Mouse (Mus musculus): ENCODE measurements around the gene Asz1. TPM values are rescaled to one million over a fixed set of nuclear protein-coding genes. Genes with fewer than 3 reads are reported as not detected.

Asz1 gene
- polyA plus RNA-seq (2012; rRNA removed): not detected in 2 replicates

- no peak for DNase-seq (ENCODE audit: low read depth)
Measured at GRCm38 (mm10) chr6:18108934-18109333, at the start of gene Asz1. TSS of gene Asz1 (minus strand) at chr6:18109061.

- no peak for DNase-seq (ENCODE audit: low read depth)
Measured at GRCm38 (mm10) chr6:18153031-18153430, 44.2 kb upstream of the Asz1 start.

GRCm38 (mm10) chr6:18135246-18135645, 26.4 kb upstream of the Asz1 start:
- no peak for DNase-seq (ENCODE audit: low read depth)

DNA sequence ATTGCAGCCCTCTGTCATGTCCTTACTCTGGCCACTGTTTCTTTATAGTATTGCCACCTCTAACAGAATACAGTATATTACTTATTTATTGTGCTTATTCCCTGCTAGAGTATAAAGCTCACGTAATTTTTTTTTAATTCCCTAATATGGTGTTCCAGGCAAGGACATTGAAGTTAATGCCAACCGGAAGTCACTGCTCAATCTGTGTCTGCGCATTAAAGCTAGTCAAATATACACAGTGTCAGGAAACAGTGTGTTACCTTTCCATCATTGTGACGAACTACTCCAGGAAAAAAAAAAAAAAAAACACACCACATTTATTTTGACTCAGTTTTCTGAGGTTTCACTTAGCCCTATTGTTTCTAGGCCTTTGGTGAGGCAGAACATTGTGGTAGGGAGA, 19.2 kb upstream of the Asz1 start:
- no peak for DNase-seq (ENCODE audit: low read depth)

DNA sequence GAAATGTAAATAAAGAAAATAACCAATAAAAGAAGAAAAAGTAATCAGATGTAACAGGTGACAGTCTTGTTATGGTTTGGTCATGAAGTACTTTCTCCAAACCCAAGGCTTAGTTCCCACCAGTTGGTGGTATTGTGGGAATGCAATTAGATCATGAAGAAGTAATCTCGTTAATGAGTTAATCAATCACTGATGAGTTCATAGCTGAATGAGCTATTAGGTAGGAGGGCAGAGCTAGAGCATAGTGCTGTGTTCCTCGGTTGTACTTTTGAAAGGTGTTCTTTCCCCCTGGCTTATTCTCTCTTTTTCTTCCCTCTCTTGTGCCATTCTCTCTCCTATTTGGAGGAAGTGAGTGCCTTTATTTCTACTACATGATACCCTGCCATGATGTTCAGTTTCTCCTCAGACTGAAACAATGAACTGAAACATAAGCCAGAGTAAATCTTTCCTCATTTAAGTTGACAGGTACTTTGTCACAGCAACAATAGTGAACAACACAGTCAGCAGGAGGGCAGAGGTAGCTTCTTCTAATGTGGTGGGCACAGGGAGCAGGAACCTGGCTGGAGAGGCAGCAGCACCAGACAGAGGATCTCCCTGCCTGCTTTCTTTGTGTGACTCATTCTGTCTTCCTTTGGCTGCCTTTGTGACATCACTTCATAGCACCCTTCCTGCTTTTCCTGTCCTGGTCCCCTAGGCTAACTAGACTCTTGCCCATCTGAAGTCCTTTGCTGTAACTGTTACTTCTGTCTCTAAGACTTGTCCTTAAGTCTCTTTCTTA, 18.5 kb upstream of the Asz1 start:
- no peak for DNase-seq (ENCODE audit: low read depth)

- DNase-seq (ENCODE audit: low read depth): no peak
Measured at GRCm38 (mm10) chr6:18096861-18097260, 12.0 kb downstream of the Asz1 start.

GRCm38 (mm10) chr6:18089098-18089497, 19.8 kb downstream of the Asz1 start:
- no peak for DNase-seq (ENCODE audit: low read depth)

GRCm38 (mm10) chr6:18087160-18087804, 21.6 kb downstream of the Asz1 start:
- no peak for DNase-seq (ENCODE audit: low read depth)

DNA sequence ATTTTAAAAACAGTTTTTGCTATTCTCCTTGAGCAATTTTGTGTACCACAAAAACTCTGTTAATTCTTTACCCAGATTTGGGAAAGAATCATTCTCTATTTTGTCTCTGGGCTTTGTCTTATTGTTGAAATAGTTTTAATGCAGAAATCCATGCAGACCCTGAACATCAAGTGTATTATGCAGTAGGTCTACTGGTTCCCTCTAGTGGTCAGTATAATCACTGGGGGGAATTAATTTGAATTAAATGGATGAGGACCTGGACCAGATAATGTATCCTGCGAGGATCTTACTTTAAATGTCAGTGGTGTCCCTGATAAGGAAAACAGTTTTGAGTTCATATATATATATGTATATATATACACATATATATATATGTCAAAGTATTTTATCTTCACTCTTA, 30.2 kb downstream of the Asz1 start:
- DNase-seq (ENCODE audit: low read depth): no peak

GRCm38 (mm10) chr6:18076986-18077385, 31.9 kb downstream of the Asz1 start:
- no peak for DNase-seq (ENCODE audit: low read depth)

GRCm38 (mm10) chr6:18076577-18076976, 32.3 kb downstream of the Asz1 start:
- no peak for DNase-seq (ENCODE audit: low read depth)

- DNase-seq (ENCODE audit: low read depth): no peak
Measured at GRCm38 (mm10) chr6:18057899-18058298, 51.0 kb downstream of the Asz1 start.

DNA sequence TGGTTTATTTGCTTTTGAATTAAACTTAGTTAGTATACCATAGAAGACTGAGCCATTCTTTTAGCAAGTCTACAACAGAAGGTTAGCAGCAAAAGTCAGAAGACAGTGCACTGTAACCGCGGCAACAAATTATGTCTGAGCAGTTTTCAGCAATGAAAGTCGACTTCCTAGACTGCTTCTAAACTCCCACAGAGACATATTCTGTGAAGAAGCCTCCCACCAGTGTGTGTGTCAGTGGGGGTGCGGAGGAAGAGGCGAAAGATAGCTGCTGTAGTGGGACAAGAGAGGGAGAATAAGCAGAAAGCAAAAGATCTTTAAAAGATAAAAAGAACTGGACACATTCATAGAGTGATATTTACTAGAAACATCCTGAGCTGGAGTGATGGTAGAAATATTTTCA, 57.2 kb downstream of the Asz1 start:
- DNase-seq (ENCODE audit: low read depth): no peak

GRCm38 (mm10) chr6:18044299-18044698, 64.6 kb downstream of the Asz1 start:
- DNase-seq (ENCODE audit: low read depth): no peak

DNA sequence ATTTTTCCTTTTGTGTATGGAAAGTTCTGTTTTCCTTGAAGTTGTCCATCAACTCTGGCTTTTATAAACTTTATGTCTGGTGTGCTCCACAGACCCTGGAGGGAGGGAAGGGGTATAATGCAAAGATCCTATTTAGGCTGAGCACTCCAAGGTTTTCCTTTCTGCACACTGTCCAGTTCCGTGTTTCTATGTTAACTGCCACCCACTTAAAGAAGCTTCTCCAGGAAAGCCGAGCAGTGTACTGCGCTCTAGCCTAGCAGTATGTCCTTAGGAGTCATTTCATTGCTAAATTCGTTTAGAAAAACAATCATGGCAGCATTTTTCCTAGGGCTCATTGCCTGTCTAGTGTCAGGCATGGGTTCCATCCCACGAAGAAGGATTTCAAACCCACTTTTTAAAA, 65.7 kb downstream of the Asz1 start:
- no peak for DNase-seq (ENCODE audit: low read depth)

DNA sequence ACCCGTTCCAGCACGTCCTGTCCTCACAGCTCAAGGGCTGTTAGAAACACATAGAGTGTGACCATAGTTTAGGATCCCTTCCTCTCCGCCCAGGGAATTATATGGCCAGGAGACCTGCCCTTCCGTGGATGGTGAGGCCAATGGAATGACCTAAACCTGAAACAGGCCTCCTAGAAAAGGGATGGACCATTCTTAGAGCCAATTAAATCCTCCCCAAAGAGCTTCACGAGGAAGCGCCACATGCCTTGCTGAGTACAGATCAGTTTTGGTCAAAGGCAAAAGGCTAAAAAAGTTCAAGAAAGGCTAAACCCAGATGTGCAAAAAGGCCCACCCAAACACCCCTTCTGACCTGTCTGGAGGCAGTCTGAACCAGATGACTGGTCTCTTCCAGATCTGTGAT, 76.6 kb downstream of the Asz1 start:
- DNase-seq (ENCODE audit: low read depth): no peak

GRCm38 (mm10) chr6:18031509-18032010, 77.3 kb downstream of the Asz1 start:
- no peak for DNase-seq (ENCODE audit: low read depth)

DNA sequence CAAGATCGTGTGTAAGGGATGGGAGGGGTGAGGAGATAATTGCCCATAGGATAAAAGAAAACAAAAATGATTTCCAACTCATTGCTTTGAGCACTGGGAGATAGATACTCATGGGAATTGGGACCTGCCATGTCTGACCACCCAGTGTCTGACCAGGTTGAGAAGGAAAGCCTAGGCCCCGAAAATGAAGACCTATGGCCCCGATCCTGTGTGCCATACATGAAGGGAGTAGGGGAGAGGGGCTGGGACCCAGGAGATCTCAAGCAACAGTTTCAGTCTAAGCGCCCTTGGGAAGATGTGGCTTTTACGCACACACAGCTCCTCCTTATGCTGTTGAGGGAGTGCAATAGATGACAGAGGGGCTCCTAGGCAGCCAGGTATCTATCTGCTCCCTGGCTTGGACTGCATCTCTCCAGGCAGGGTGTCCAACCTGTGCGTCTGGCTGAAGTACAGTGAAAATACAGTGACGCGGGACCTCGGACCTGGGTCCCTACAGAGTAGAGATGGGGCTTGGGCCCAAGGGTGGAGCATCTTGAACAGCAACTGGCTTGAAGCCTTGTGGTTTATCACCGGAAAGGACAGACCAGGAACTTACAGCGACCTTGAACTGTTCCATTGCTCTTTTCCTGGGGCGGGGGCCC, 77.9 kb downstream of the Asz1 start:
- DNase-seq (ENCODE audit: low read depth): no peak

- DNase-seq (ENCODE audit: low read depth): no peak
Measured at GRCm38 (mm10) chr6:18029746-18030656, 78.9 kb downstream of the Asz1 start, which contains the start of gene Wnt2. TSS of gene Wnt2 (minus strand) at chr6:18030585.

GRCm38 (mm10) chr6:18024133-18024794, 84.6 kb downstream of the Asz1 start:
- no peak for DNase-seq (ENCODE audit: low read depth)

GRCm38 (mm10) chr6:18013346-18013745, 95.5 kb downstream of the Asz1 start:
- DNase-seq (ENCODE audit: low read depth): no peak

All from gonadal fat pad, adult 2 months (tissue).